Mouse (Mus musculus) forebrain, postnatal 0 days (tissue): Measurements from ENCODE around the gene Cd3eap. TPM values are rescaled to one million over a fixed set of nuclear protein-coding genes. Genes with fewer than 3 reads are reported as not detected.
A peak's percentile ranks its signal among the peaks of the same experiment; 100 is the strongest.

ENCODE experiments used
- ATAC-seq: fragments of 200-750 bp; cut with Nextera tagmentation; 2 replicates; pipeline ENCODE4 v1.8.0; 2017; ENCODE audit warnings: mild to moderate bottlenecking, moderate library complexity
- DNase-seq: peaks from one replicate; pipeline ENCODE4 v3.0.0-alpha.2; 2015
- H3K27ac ChIP-seq: fragments of 300-500 bp; sonication (generic); 2 replicates; pipeline ENCODE4 v1.5.1; 2014; ENCODE audit warnings: low read depth, mild to moderate bottlenecking, antibody characterized with exemption, low read length, moderate library complexity, mixed read lengths
- H3K27me3 ChIP-seq: fragments of 300-500 bp; sonication (generic); 2 replicates; pipeline ENCODE4 v1.6.1; 2014; ENCODE audit warnings: mild to moderate bottlenecking, low read length, mixed read lengths; ENCODE audit not compliant: insufficient read depth
- H3K36me3 ChIP-seq: fragments of 300-500 bp; sonication (generic); 2 replicates; pipeline ENCODE4 v1.6.1; 2014; ENCODE audit warnings: mild to moderate bottlenecking, moderate library complexity; ENCODE audit not compliant: insufficient read depth
- H3K4me1 ChIP-seq: fragments of 300-500 bp; sonication (generic); 2 replicates; pipeline ENCODE4 v1.6.1; 2014; ENCODE audit warnings: antibody characterized with exemption; ENCODE audit not compliant: insufficient read depth
- H3K4me2 ChIP-seq: fragments of 300-500 bp; sonication (generic); 2 replicates; pipeline ENCODE4 v1.6.1; 2014; ENCODE audit warnings: low read depth, mild to moderate bottlenecking, moderate library complexity
- H3K4me3 ChIP-seq: fragments of 300-500 bp; sonication (generic); 2 replicates; pipeline ENCODE4 v1.5.1; 2014; ENCODE audit warnings: low read depth, low read length, mixed read lengths
- H3K9ac ChIP-seq: fragments of 300-500 bp; sonication (generic); 2 replicates; pipeline ENCODE4 v1.6.1; 2014; ENCODE audit warnings: mild to moderate bottlenecking
- H3K9me3 ChIP-seq: fragments of 300-500 bp; sonication (generic); 2 replicates; pipeline ENCODE4 v1.6.1; 2016; ENCODE audit warnings: low read length
- CTCF ChIP-seq: sonication (generic); IDR thresholded peaks from 2 replicates; pipeline ENCODE4 v1.5.1; 2016; ENCODE audit warnings: antibody characterized with exemption, control low read depth, low read depth
- WGBS: fragments of 180-500 bp; shearing (Covaris S2); extraction: QIAGEN DNeasy Blood & Tissue Kit; methylation state at CpG from one replicate; pipeline ENCODE4 v1.1.7; 2014; 5-methylcytosine and 5-hydroxymethylcytosine counted together
- polyA plus RNA-seq: library from polyadenylated mRNA; unstranded; fragments of >200 nt; fragmentation: Nextera tagmentation; extraction: Ambion mirVana; gene quantifications from 2 replicates; pipeline ENCODE4 v1.2.1, GENCODE M21; 2015
- total RNA-seq: library from RNA; depleted of rRNA; stranded (reverse); fragments of >200 nt; gene quantifications from 2 replicates; pipeline ENCODE4 v1.2.3, GENCODE M21; 2014; rRNA removed

The Cd3eap gene
- total RNA-seq (12.1 and 15.5 TPM in 2 replicates), polyA plus RNA-seq (19.4 and 21.6 TPM in 2 replicates)

DNA sequence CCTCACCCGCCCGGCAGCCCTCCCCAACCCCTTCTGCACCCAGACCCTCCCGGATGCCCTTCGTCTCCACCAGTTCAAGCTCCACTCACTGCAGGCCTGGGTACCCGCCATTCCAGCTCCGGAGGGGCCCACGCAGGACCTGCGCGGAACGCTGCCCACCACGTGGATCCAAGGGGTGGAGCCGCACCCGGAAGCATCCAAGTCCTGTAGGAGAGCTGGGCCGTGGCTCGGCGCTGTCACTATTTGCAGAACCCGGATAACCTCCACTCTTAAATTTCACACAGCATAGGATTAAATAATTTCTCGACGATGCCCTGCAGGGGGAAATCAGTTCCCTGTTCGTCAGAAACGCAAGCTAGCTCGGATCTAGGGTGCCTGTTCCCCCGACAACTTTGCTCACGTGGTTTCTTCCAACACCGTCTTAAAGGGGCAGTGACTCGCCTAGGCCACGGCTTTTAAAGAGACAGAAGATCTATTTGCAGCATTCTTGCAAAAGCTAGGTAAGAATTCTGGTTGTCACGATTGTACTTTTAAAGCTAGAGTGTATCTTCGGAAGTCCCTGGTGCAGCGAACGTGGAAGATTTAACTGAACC, at the start of gene Cd3eap, which contains the start of gene Ppp1r13l:
Gene Cd3eap (minus strand): TSS at position 185 of the 593 bp plus-strand sequence.
Gene Ppp1r13l (plus strand): TSS at position 451 of the 593 bp plus-strand sequence.
- Histone ChIP-seq H3K4me2 (peak within 1 kb of the TSS; percentile 95), H3K27me3 (no peaks in the 10 kb centered on the region), H3K27ac (peak within 1 kb of the TSS; percentile 42; the same call in 1 of the 2 replicates), H3K9ac (peak within 1 kb of the TSS; percentile 60), H3K36me3 (peaks cover 15% of the 10 kb centered on the region), H3K9me3 (no peaks in the 10 kb centered on the region), H3K4me3 (peak within 1 kb of the TSS; percentile 65), H3K4me1 (no peaks in the 10 kb centered on the region; the same call in 1 of the 2 replicates)
- DNase-seq (peak; percentile 93), ATAC-seq (peak; percentile 87)
- WGBS = under 1% methylated on average over 31 of the region's 31 CpGs
- peak; percentile 39 for TF ChIP-seq CTCF

DNA sequence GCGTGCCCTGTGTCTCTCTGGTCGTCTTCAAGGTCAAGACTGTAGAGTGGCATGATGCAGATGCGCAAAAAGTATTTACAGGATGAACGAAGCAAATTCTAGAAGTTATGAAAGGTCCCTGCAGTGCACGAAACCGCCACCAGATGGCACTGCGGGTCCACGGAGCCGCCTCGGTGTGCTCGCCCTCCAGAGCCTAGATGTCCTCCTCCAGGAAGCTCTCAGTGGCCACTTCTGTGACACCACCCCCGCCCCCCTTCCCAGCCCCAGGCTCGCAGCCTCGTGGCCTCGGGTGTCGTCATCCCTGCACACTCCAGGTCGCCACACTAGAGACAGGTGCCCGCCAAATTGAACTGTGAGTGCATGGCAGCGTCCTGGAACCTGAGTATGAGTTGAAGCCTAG, 46.1 kb upstream of the Cd3eap start:
- ATAC-seq = peak; percentile 80

GRCm38 (mm10) chr7:19404476-19404875, 45.2 kb upstream of the Cd3eap start, which contains the start of gene Ckm:
Gene Ckm, plus strand, starts transcription at chr7:19404776.
- H3K27ac ChIP-seq = no peak within 1 kb of the TSS
- peak within 1 kb of the TSS; percentile 46 for H3K4me3 ChIP-seq
- ATAC-seq = no peak
- H3K27me3 ChIP-seq = peaks cover 33% of the 10 kb centered on the region
- H3K4me1 ChIP-seq = no peaks in the 10 kb centered on the region
- peak within 1 kb of the TSS; percentile 89 for H3K4me2 ChIP-seq
- no peaks in the 10 kb centered on the region for H3K36me3 ChIP-seq
- TF ChIP-seq CTCF = no peak
- no peaks in the 10 kb centered on the region for H3K9me3 ChIP-seq
- 46% methylated on average over 7 of the region's 7 CpGs for WGBS
- peak within 1 kb of the TSS; percentile 44 for H3K9ac ChIP-seq
- no peak for DNase-seq

More for the DNA sequence above, 46.1 kb upstream of the Cd3eap start:
- Histone ChIP-seq H3K9ac (no peak overlapping the region), H3K27me3 (peaks cover 33% of the 10 kb centered on the region), H3K4me1 (no peaks in the 10 kb centered on the region), H3K9me3 (no peaks in the 10 kb centered on the region), H3K4me2 (peak overlapping the region; percentile 32), H3K4me3 (no peak overlapping the region), H3K27ac (no peak overlapping the region), H3K36me3 (no peaks in the 10 kb centered on the region)
- WGBS = 3% methylated on average over 19 of the region's 19 CpGs
- TF ChIP-seq CTCF = peak; percentile 95
- DNase-seq = peak; percentile 90

- Histone ChIP-seq H3K4me3 (peak within 1 kb of the TSS; percentile 46), H3K27ac (no peak within 1 kb of the TSS), H3K36me3 (no peaks in the 10 kb centered on the region), H3K9ac (peak within 1 kb of the TSS; percentile 44), H3K27me3 (peaks cover 33% of the 10 kb centered on the region), H3K4me1 (no peaks in the 10 kb centered on the region), H3K9me3 (no peaks in the 10 kb centered on the region), H3K4me2 (peak within 1 kb of the TSS; percentile 89)
- ATAC-seq (no peak), DNase-seq (no peak)
- WGBS = 2% methylated on average over 59 of the region's 62 CpGs
- no peak for TF ChIP-seq CTCF
Observed at GRCm38 (mm10) chr7:19403731-19404296, 44.5 kb upstream of the Cd3eap start, which contains the start of gene Klc3. Gene Klc3, minus strand, starts transcription at chr7:19404104.

DNA sequence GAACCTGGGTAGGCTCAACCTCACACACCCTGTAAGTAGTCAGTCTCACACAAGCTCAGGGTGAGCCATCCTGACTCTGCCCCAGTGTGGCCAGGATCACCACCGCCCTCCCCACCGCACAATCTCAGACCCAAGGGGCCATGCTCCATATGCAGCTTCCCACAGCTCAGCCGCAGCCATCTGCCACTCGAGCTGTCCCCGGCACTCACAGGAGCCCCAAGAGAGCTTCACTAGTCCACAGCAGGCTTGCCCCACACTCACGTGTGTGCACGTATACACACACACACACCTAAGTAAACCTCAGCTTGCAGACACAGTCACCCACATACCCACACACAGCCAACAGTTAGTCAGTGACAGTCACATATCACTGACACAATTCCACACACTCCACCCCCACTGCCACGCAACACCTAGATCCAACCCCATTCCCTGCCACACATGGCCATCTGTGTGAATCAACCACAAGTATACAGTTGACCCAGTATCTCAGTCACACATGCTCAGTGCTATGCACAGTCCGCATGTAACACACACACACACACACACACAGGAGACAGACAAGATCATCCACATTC, 43.3 kb upstream of the Cd3eap start:
- Histone ChIP-seq H3K9me3 (no peaks in the 10 kb centered on the region), H3K27me3 (peaks cover 33% of the 10 kb centered on the region), H3K9ac (no peak overlapping the region), H3K27ac (no peak overlapping the region), H3K4me3 (no peak overlapping the region), H3K4me1 (no peaks in the 10 kb centered on the region), H3K36me3 (no peaks in the 10 kb centered on the region), H3K4me2 (no peak overlapping the region)
- DNase-seq (no peak), ATAC-seq (no peak)
- 88% methylated on average over 9 of the region's 9 CpGs for WGBS
- TF ChIP-seq CTCF = no peak

DNA sequence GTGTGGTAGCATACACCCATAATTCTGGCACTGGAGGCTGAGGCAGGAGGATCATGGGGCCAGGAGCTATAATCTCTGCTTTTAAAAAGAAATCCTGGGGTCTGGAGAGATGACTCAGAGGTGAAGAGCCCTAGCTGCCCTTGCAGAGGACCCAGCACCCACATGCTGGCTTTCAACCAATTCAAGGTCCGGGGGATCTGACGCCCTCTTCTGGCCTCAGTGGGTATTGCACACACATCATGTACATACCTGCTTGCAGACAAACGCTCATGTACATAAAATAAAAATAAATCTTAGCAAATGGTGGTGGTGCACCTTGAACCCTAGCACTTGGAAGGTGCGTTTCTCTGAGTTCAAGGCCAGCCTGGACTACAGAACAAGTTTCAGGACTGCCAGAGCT, 41.7 kb upstream of the Cd3eap start:
- no peak overlapping the region for H3K4me3 ChIP-seq
- 88% methylated on average over 4 of the region's 4 CpGs for WGBS
- no peaks in the 10 kb centered on the region for H3K4me1 ChIP-seq
- no peak overlapping the region for H3K27ac ChIP-seq
- H3K9ac ChIP-seq = no peak overlapping the region
- peaks cover 30% of the 10 kb centered on the region for H3K27me3 ChIP-seq
- ATAC-seq (no peak), DNase-seq (no peak)
- H3K4me2 ChIP-seq = no peak overlapping the region
- H3K36me3 ChIP-seq = 0 out of 2 replicates have a peak, but pooled peaks cover 2% of the 10 kb centered on the region
- H3K9me3 ChIP-seq = no peaks in the 10 kb centered on the region
- peak; percentile 24; the same call in 1 of the 2 replicates for TF ChIP-seq CTCF
